Mouse (Mus musculus) limb, embryonic 14.5 days (tissue): ENCODE data around the gene Rom1. TPM values are rescaled to one million over a fixed set of nuclear protein-coding genes. Genes with fewer than 3 reads are reported as not detected.

Experiments
- ATAC-seq: fragments of 200-750 bp; cut with Nextera tagmentation; 2 replicates; pipeline ENCODE4 v1.8.0; 2017; ENCODE audit warnings: low read depth, moderate number of reproducible peaks, moderate TSS enrichment; ENCODE audit not compliant: low FRiP score
- DNase-seq: peaks from one replicate; pipeline ENCODE4 v3.0.0-alpha.2; 2015; ENCODE audit warnings: low spot score
- H3K27ac ChIP-seq: fragments of 300-500 bp; sonication (generic); replicated peaks from 2 replicates; pipeline ENCODE4 v1.5.1; 2014; ENCODE audit warnings: low read depth, mild to moderate bottlenecking, low read length, moderate library complexity, mixed read lengths
- H3K27me3 ChIP-seq: fragments of 300-500 bp; sonication (generic); 2 replicates; pipeline ENCODE4 v1.6.1; 2014; ENCODE audit warnings: low read length, mixed read lengths; ENCODE audit not compliant: control insufficient read depth, insufficient read depth
- H3K36me3 ChIP-seq: fragments of 300-500 bp; sonication (generic); 2 replicates; pipeline ENCODE4 v1.6.1; 2014; ENCODE audit warnings: mild to moderate bottlenecking, low read length, moderate library complexity, mixed read lengths; ENCODE audit not compliant: control insufficient read depth, insufficient read depth
- H3K4me1 ChIP-seq: fragments of 300-500 bp; sonication (generic); 2 replicates; pipeline ENCODE4 v1.6.1; 2014; ENCODE audit warnings: antibody characterized with exemption, low read length, mixed read lengths; ENCODE audit not compliant: control insufficient read depth, insufficient read depth
- H3K4me2 ChIP-seq: fragments of 300-500 bp; sonication (generic); replicated peaks from 2 replicates; pipeline ENCODE4 v1.6.1; 2014; ENCODE audit warnings: low read depth, mild to moderate bottlenecking, low read length, moderate library complexity; ENCODE audit not compliant: severe bottlenecking
- H3K4me3 ChIP-seq: fragments of 300-500 bp; sonication (generic); replicated peaks from 2 replicates; pipeline ENCODE4 v1.5.1; 2014; ENCODE audit warnings: low read length
- H3K9ac ChIP-seq: fragments of 300-500 bp; sonication (generic); 2 replicates; pipeline ENCODE4 v1.6.1; 2014; ENCODE audit warnings: mild to moderate bottlenecking, low read depth, low read length, moderate library complexity; ENCODE audit not compliant: severe bottlenecking
- H3K9me3 ChIP-seq: fragments of 300-500 bp; sonication (generic); 2 replicates; pipeline ENCODE4 v1.6.1; 2016; ENCODE audit warnings: low read length; ENCODE audit not compliant: control insufficient read depth
- POLR2A ChIP-seq: fragments of 200-500 bp; IDR thresholded peaks from 2 replicates; pipeline ENCODE4 v1.8.0; 2012; ENCODE audit warnings: inconsistent platforms, mild to moderate bottlenecking, moderate library complexity, borderline replicate concordance; ENCODE audit not compliant: insufficient read depth, insufficient read length; ENCODE audit errors: extremely low read depth
- WGBS: fragments of 180-500 bp; shearing (Covaris S2); extraction: QIAGEN DNeasy Blood & Tissue Kit; methylation state at CpG from one replicate; pipeline ENCODE4 v1.1.7; 2014; 5-methylcytosine and 5-hydroxymethylcytosine counted together
- polyA plus RNA-seq, 2 experiments: library from polyadenylated mRNA; depleted of rRNA in 1 of 2; stranded (reverse) in 1 of 2; unstranded in 1 of 2; fragments of >200 nt; fragmentation: Nextera tagmentation in 1 of 2; extraction: Ambion mirVana in 1 of 2; gene quantifications; 2 replicates each; pipeline versions ENCODE4 v1.2.1 to v1.2.3; 2012 to 2014

Rom1 gene
- polyA plus RNA-seq, 2 experiments = 2.0 to 5.2 TPM

- under 1% methylated on average over 58 of the region's 58 CpGs for WGBS
- ATAC-seq (peak; percentile 95), DNase-seq (peak; percentile 96)
- H3K9me3 ChIP-seq = no peaks in the 10 kb centered on the region
- no peaks in the 10 kb centered on the region for H3K27me3 ChIP-seq
- peak within 1 kb of the TSS; percentile 84 for H3K4me2 ChIP-seq
- H3K27ac ChIP-seq = peak within 1 kb of the TSS; percentile 88
- peaks cover 16% of the 10 kb centered on the region for H3K36me3 ChIP-seq
- peak within 1 kb of the TSS; percentile 86 for H3K9ac ChIP-seq
- peak within 1 kb of the TSS; percentile 77 for H3K4me3 ChIP-seq
- peaks cover 14% of the 10 kb centered on the region; the same call in 1 of the 2 replicates for H3K4me1 ChIP-seq
- peak; percentile 79; the same call in 1 of the 2 replicates for TF ChIP-seq POLR2A
Observed at GRCm38 (mm10) chr19:8888511-8889385, 40.4 kb downstream of the Rom1 start, which contains the start of the genes 1810009A15Rik and Gm49416. Gene 1810009A15Rik, plus strand, starts transcription at chr19:8888853. Gene Gm49416, plus strand, starts transcription at chr19:8888926.

- no peaks in the 10 kb centered on the region for H3K9me3 ChIP-seq
- H3K4me2 ChIP-seq = peak overlapping the region; percentile 84
- WGBS = 13% methylated on average over 19 of the region's 19 CpGs
- peak overlapping the region; percentile 77 for H3K4me3 ChIP-seq
- H3K27ac ChIP-seq = peak overlapping the region; percentile 88
- H3K36me3 ChIP-seq = peaks cover 16% of the 10 kb centered on the region
- TF ChIP-seq POLR2A = no peak
- ATAC-seq = no peak
- H3K27me3 ChIP-seq = no peaks in the 10 kb centered on the region
- DNase-seq = no peak
- peaks cover 10% of the 10 kb centered on the region; the same call in 1 of the 2 replicates for H3K4me1 ChIP-seq
- peak overlapping the region; percentile 86 for H3K9ac ChIP-seq
Observed at GRCm38 (mm10) chr19:8887585-8888463, 41.3 kb downstream of the Rom1 start.

- WGBS = 42% methylated on average over 1 of the region's 1 CpGs
- 0 out of 2 replicates have a peak overlapping the region, but pooled peaks have one; percentile 86 for H3K9ac ChIP-seq
- no peak for TF ChIP-seq POLR2A
- ATAC-seq (no peak), DNase-seq (no peak)
- peak overlapping the region; percentile 84 for H3K4me2 ChIP-seq
- no peaks in the 10 kb centered on the region for H3K27me3 ChIP-seq
- peak overlapping the region; percentile 77; the same call in 1 of the 2 replicates for H3K4me3 ChIP-seq
- peaks cover 16% of the 10 kb centered on the region for H3K36me3 ChIP-seq
- peak overlapping the region; percentile 88 for H3K27ac ChIP-seq
- peaks cover 10% of the 10 kb centered on the region; the same call in 1 of the 2 replicates for H3K4me1 ChIP-seq
- no peaks in the 10 kb centered on the region for H3K9me3 ChIP-seq
Observed at GRCm38 (mm10) chr19:8886916-8887584, 42.1 kb downstream of the Rom1 start.

- TF ChIP-seq POLR2A = no peak
- no peak for ATAC-seq
- peaks cover 11% of the 10 kb centered on the region; the same call in 1 of the 2 replicates for H3K4me1 ChIP-seq
Observed at GRCm38 (mm10) chr19:8883616-8884015, 45.5 kb downstream of the Rom1 start, which contains the start of the genes Lbhd1 and Gm49403. Gene Lbhd1, plus strand, starts transcription at chr19:8883732. Gene Gm49403, plus strand, starts transcription at chr19:8883930.

More at GRCm38 (mm10) chr19:8883616-8884015, 45.5 kb downstream of the Rom1 start, which contains the start of the genes Lbhd1 and Gm49403:
- Histone ChIP-seq H3K36me3 (0 out of 2 replicates have a peak, but pooled peaks cover under 1% of the 10 kb centered on the region), H3K27me3 (no peaks in the 10 kb centered on the region), H3K4me3 (no peak within 1 kb of the TSS), H3K4me2 (no peak within 1 kb of the TSS), H3K27ac (no peak within 1 kb of the TSS), H3K9ac (no peak within 1 kb of the TSS), H3K9me3 (no peaks in the 10 kb centered on the region)
- WGBS = 78% methylated on average over 3 of the region's 3 CpGs
- no peak for DNase-seq
